Mouse (Mus musculus): ENCODE results near the gene Osbpl7.

DNA sequence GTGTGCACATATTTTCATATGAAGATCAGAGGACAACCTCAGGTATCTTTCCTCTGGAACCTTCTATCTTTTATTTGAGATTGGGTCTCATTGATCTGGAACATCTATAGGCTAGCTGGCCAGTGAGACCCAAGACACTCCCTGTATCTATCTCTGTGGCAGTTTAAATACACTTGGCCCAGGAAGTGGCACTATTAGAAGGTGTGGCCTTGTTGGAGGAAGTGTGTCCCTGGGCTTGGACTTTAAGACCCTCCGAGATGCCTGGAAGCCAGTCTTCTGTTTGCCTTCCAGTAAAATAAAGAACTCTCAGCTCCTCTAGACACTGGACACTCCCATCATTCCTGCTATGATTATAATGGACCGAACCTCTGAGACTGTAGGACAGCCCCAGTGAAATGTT lies 19.3 kb downstream of the Osbpl7 start:
- no peak for TF ChIP-seq CTCF (conservative IDR thresholded peaks at IDR 0.05 in 1 of 2, IDR thresholded peaks at IDR 0.05 in 1 of 2; ENCODE audit: low read depth in 2 of 2, low read length in 2 of 2)
- no peak for TF ChIP-seq TCF12 (IDR thresholded peaks at IDR 0.05; ENCODE audit: low read depth, low read length)

Measured in CH12.LX (cell line).